Mouse (Mus musculus) large intestine, adult 2 months (tissue): Measurements from ENCODE around the gene Wfikkn1. TPM values are rescaled to one million over a fixed set of nuclear protein-coding genes. Genes with fewer than 3 reads are reported as not detected.

Experiments used
- DNase-seq: peaks from one replicate; pipeline ENCODE4 v3.0.0-alpha.2; 2012; ENCODE audit warnings: low read depth, low spot score
- WGBS: fragments of 180-500 bp; shearing (Covaris S2); methylation state at CpG from one replicate; pipeline ENCODE4 v1.1.7; 2018; 5-methylcytosine and 5-hydroxymethylcytosine counted together
- polyA plus RNA-seq: library from polyadenylated mRNA; depleted of rRNA; stranded (reverse); fragments of >200 nt; gene quantifications from 2 replicates; pipeline ENCODE4 v1.2.3, GENCODE M21; 2012

The Wfikkn1 gene
- polyA plus RNA-seq, 1 experiment, result 0.78 TPM

GRCm38 (mm10) chr17:25887467-25887866, 6.8 kb upstream of the Wfikkn1 start:
- no peak for DNase-seq
- 70% methylated on average over 10 of the region's 10 CpGs for WGBS

GRCm38 (mm10) chr17:25886806-25887205, 6.1 kb upstream of the Wfikkn1 start:
- DNase-seq, result no peak

GRCm38 (mm10) chr17:25885636-25886035, 5.0 kb upstream of the Wfikkn1 start:
- WGBS, result 68% methylated on average over 4 of the region's 4 CpGs
- DNase-seq, result no peak

DNA sequence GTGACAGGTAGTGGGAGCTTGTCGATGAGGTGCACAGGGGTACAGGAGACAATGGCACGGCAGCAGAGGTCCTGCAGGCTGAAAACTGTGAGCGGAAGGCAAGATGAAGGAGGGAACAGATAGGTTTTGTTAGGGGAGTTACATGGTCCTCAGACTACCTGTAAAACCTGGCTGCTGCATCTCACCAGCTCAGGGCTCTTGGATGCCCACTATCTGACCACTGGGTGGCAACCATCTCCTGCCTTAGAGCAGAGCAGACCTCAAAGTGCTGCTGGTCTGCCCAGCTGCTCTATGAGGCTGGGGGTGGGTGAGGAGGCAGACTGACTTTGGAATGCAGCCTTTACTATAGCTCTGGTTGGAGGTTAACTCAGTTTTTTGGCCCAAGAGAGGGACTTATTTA, 3.2 kb upstream of the Wfikkn1 start:
- no peak for DNase-seq
- WGBS, result 96% methylated on average over 3 of the region's 3 CpGs

- DNase-seq, result no peak
- 89% methylated on average over 8 of the region's 8 CpGs for WGBS
These were observed 2.6 kb upstream of the Wfikkn1 start for GRCm38 (mm10) chr17:25883268-25883667.

- no peak for DNase-seq
- WGBS, result 66% methylated on average over 5 of the region's 5 CpGs
These were observed 1.6 kb upstream of the Wfikkn1 start for GRCm38 (mm10) chr17:25882306-25882705.

- DNase-seq, result no peak
- 78% methylated on average over 4 of the region's 4 CpGs for WGBS
These were observed 1.0 kb upstream of the Wfikkn1 start for GRCm38 (mm10) chr17:25881691-25882090.

GRCm38 (mm10) chr17:25880913-25881641, 419 bp upstream of the Wfikkn1 start:
- DNase-seq, result no peak
- 56% methylated on average over 5 of the region's 5 CpGs for WGBS

DNA sequence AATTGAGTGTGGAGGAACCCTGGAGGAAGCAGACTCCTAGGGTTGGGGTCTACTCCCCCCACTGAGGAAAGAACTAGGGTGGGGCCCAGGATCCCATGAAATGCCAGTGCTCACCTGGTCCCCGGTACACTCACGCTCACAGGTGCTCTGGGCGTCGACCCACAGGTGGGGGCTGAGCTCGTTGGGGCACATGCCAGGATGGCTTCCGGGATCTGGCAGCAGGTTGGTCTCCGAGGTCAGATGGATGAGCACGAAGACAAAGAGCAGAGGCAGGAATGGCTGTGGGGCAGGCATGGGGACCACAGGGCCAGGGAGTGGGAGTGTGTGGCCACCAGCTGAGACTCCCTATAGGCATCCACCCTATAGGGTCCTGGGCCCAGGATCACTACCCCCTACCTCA, 908 bp downstream of the Wfikkn1 start:
- no peak for DNase-seq
- 67% methylated on average over 8 of the region's 8 CpGs for WGBS

- WGBS, result 72% methylated on average over 4 of the region's 4 CpGs
- DNase-seq, result no peak
These were observed 1.4 kb downstream of the Wfikkn1 start for GRCm38 (mm10) chr17:25879261-25879660.

DNA sequence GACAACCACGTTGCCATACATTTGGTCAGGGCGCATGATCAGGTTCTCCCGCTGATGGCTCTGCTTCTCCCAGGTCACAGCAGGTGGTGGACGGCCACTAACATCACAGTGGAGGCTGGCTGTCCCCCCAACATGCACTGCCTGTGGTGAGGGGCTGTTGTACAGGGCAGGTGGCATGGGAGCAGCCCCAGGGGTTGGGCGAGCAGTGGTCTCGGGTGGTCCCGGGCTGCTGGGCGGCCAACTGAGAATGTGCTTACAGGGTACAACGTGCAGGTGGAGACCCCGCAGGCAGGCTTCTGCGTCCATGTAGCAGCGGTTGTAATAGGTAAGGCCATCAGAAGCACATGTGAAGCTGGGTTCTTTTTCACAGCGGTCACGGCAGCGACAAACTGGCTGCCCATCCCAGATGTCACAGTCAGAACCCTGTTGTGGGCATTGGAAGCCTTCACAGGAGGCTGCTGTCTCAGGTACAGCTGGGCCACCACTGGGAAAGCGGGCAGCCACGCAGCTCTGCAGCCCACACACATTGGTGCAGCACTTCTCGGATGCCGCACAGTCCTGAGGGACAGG, 2.0 kb downstream of the Wfikkn1 start:
- 94% methylated on average over 19 of the region's 19 CpGs for WGBS
- no peak for DNase-seq

GRCm38 (mm10) chr17:25877741-25878610, 2.7 kb downstream of the Wfikkn1 start:
- DNase-seq, result no peak
- WGBS, result 90% methylated on average over 32 of the region's 32 CpGs

DNA sequence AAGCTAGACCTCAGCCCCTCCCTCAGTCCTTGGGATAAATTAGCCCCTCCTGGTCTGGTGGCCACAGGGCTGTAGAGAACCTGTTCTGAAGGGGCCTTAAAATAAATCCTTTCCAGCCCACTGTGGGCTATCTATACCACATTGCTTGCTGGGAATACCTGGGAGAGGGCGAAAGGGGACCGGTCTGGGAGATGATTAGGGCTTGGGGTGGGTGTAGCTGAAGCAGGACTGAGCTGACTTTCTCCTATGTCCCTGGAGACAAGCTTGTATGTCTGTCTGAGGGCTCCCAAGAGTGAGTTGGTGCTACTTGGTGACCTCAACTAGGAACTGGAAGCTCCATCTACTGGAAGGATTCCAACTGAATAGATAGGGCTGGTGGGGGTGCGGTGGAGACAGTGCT, 3.6 kb downstream of the Wfikkn1 start:
- 94% methylated on average over 3 of the region's 3 CpGs for WGBS
- DNase-seq, result no peak

DNA sequence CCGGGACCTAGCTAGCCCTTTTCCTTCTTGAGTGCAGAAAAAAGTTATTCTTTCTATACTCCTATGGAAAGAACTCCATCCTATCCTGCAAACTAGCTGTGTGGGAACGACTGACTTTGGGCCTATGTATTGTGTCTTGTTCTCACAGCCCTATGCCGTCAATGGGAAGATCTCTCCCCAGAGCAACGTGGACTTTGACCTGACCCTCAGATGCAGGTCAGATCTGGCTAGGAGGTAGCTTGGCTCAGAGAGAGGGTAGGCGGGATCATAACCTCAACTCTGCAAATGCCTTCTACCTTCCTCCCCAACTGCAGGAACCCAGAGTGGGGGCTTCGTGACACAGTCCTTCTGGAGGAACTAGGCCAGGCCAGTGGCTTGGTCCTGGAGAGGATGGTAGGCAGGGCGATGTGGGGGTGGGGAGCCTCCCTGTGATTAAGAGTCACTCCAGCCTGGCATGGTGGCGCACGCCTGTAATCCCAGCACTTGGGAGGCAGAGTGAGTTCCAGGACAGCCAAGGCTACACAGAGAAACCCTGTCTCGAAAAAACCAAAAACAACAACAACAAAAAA, 4.2 kb downstream of the Wfikkn1 start:
- 46% methylated on average over 10 of the region's 10 CpGs for WGBS
- DNase-seq, result no peak

DNA sequence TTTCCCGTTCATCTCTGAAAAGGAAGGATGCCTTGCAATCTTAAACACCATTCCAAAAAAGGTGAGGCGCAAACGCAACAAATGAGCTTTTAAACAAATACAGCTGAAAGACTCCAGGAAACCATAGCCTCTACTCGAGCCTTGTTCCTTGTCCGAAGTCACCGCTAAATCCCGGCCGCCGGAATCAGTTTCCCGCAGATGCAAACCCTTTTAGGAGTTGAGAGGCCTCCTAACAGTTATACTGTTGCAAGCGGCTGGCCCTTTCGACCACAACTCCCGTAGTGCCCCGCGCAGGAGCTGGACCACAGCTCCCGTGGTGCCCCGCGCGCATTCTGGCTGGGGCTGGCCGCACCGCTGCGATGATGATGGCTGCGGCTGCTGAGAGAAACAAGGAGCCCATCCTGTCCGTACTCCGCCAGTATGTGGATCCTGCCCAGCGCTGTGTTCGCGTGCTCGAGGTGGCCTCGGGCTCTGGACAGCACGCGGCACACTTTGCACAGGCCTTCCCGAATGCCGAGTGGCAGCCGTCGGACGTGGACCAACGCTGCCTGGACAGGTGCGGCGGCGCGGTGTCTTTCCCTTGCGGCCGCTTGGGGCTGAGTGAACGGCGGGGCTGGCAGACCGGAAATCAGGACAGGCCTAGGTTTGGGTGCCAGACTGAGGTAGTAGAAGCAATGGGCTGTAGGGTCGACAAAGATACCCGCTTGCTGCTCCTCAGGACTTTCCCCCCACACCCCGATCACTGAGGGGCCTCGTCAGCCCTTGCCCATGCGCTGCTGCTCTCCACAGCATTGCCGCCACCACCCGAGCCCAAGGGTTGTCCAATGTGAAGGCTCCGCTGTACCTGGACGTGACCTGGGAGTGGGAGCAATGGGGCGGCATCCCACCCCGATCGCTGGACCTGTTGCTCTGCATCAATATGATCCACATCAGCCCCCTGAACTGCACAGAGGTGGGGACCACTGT, 5.2 kb downstream of the Wfikkn1 start:
- 1% methylated on average over 59 of the region's 59 CpGs for WGBS

DNA sequence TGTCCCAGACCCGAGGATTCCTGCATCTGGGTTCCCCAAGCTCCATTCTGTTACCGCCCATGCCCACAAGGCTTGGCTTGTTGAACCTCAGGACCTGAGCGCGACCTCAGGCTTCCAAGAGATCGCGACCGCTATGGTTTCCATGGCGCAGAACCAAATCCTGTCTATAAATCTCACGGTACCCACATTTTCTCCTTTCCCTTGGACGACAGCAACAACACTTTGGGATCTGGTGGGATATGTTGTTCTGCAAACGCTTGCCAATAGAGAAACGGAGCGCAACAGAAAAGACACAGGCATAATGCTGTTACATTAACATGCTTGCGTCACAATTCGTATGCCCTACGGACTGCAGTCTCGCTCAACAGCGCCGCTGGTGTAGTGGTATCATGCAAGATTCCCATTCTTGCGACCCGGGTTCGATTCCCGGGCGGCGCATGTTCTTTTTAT, 5.9 kb downstream of the Wfikkn1 start, which contains the start of gene Mettl26:
Gene Mettl26, plus strand, starts transcription at position 354 of the 450 bp plus-strand sequence.
- WGBS, result under 1% methylated on average over 25 of the region's 25 CpGs
- DNase-seq, result peak; percentile 80

More for the DNA sequence above, 5.2 kb downstream of the Wfikkn1 start:
- peak; percentile 57 for DNase-seq

- 12% methylated on average over 14 of the region's 14 CpGs for WGBS
- no peak for DNase-seq
These were observed 6.4 kb downstream of the Wfikkn1 start for GRCm38 (mm10) chr17:25874148-25874720.

GRCm38 (mm10) chr17:25873405-25874147, 7.1 kb downstream of the Wfikkn1 start:
- WGBS, result 83% methylated on average over 11 of the region's 11 CpGs
- DNase-seq, result no peak
